Mouse (Mus musculus): ENCODE measurements around the gene Arhgef10l. TPM values are rescaled to one million over a fixed set of nuclear protein-coding genes. Genes with fewer than 3 reads are reported as not detected.

The Arhgef10l gene
- polyA plus RNA-seq, 1 experiment from 2014 or later: 21.9 TPM

- WGBS: 57% methylated on average over 14 of the region's 14 CpGs
- Histone ChIP-seq H3K27me3 (ENCODE audit: control insufficient read depth, insufficient read depth, low read length) (no peaks in the 10 kb centered on the region), H3K4me1 (replicated peaks; ENCODE audit: control insufficient read depth, insufficient read depth, low read length) (peaks cover 27% of the 10 kb centered on the region), H3K9ac (no peak overlapping the region), H3K9me3 (ENCODE audit: control insufficient read depth, low read length) (no peaks in the 10 kb centered on the region), H3K4me2 (replicated peaks) (no peak overlapping the region), H3K27ac (no peak overlapping the region), H3K36me3 (replicated peaks; ENCODE audit: control insufficient read depth, insufficient read depth) (no peaks in the 10 kb centered on the region), H3K4me3 (replicated peaks; ENCODE audit: low read length) (no peak overlapping the region)
- no peak for ATAC-seq (ENCODE audit: low FRiP score)
- DNase-seq (ENCODE audit: low spot score): no peak
These were observed 11.8 kb downstream of the Arhgef10l start for GRCm38 (mm10) chr4:140653835-140654583.

- DNase-seq (ENCODE audit: low spot score): no peak
- H3K9ac ChIP-seq: no peak overlapping the region
These were observed 16.1 kb downstream of the Arhgef10l start for GRCm38 (mm10) chr4:140649731-140650130.

GRCm38 (mm10) chr4:140649207-140649591 lies 16.6 kb downstream of the Arhgef10l start:
- peak overlapping the region; percentile 98 for H3K27ac ChIP-seq
- DNase-seq (ENCODE audit: low spot score) (no peak), ATAC-seq (ENCODE audit: low FRiP score) (peak; percentile 7; the same call in 1 of the 2 replicates)
- H3K9ac ChIP-seq: peak overlapping the region; percentile 94
- no peaks in the 10 kb centered on the region for H3K36me3 ChIP-seq (replicated peaks; ENCODE audit: control insufficient read depth, insufficient read depth)
- H3K4me1 ChIP-seq (replicated peaks; ENCODE audit: control insufficient read depth, insufficient read depth, low read length): peaks cover 41% of the 10 kb centered on the region
- H3K27me3 ChIP-seq (ENCODE audit: control insufficient read depth, insufficient read depth, low read length): no peaks in the 10 kb centered on the region
- peak overlapping the region; percentile 67 for H3K4me3 ChIP-seq (replicated peaks; ENCODE audit: low read length)
- H3K4me2 ChIP-seq (replicated peaks): peak overlapping the region; percentile 68
- WGBS: 21% methylated on average over 9 of the region's 9 CpGs
- no peaks in the 10 kb centered on the region for H3K9me3 ChIP-seq (ENCODE audit: control insufficient read depth, low read length)

More at GRCm38 (mm10) chr4:140649731-140650130, 16.1 kb downstream of the Arhgef10l start:
- 50% methylated on average over 1 of the region's 1 CpGs for WGBS
- Histone ChIP-seq H3K9me3 (ENCODE audit: control insufficient read depth, low read length) (no peaks in the 10 kb centered on the region), H3K4me1 (replicated peaks; ENCODE audit: control insufficient read depth, insufficient read depth, low read length) (peaks cover 38% of the 10 kb centered on the region), H3K27ac (peak overlapping the region; percentile 98; the same call in 1 of the 2 replicates), H3K36me3 (replicated peaks; ENCODE audit: control insufficient read depth, insufficient read depth) (no peaks in the 10 kb centered on the region), H3K4me3 (replicated peaks; ENCODE audit: low read length) (no peak overlapping the region), H3K27me3 (ENCODE audit: control insufficient read depth, insufficient read depth, low read length) (no peaks in the 10 kb centered on the region), H3K4me2 (replicated peaks) (0 out of 2 replicates have a peak overlapping the region, but pooled peaks have one; percentile 68)
- ATAC-seq (ENCODE audit: low FRiP score): no peak

GRCm38 (mm10) chr4:140648443-140649206 lies 17.2 kb downstream of the Arhgef10l start:
- peak; percentile 51 for DNase-seq (ENCODE audit: low spot score)
- peak overlapping the region; percentile 67 for H3K4me3 ChIP-seq (replicated peaks; ENCODE audit: low read length)
- peak; percentile 73 for ATAC-seq (ENCODE audit: low FRiP score)
- H3K27me3 ChIP-seq (ENCODE audit: control insufficient read depth, insufficient read depth, low read length): no peaks in the 10 kb centered on the region
- peaks cover 44% of the 10 kb centered on the region for H3K4me1 ChIP-seq (replicated peaks; ENCODE audit: control insufficient read depth, insufficient read depth, low read length)
- H3K27ac ChIP-seq: peak overlapping the region; percentile 98
- under 1% methylated on average over 35 of the region's 50 CpGs for WGBS
- H3K36me3 ChIP-seq (replicated peaks; ENCODE audit: control insufficient read depth, insufficient read depth): no peaks in the 10 kb centered on the region
- H3K9me3 ChIP-seq (ENCODE audit: control insufficient read depth, low read length): no peaks in the 10 kb centered on the region
- peak overlapping the region; percentile 68 for H3K4me2 ChIP-seq (replicated peaks)
- H3K9ac ChIP-seq: peak overlapping the region; percentile 94

- H3K27me3 ChIP-seq (ENCODE audit: control insufficient read depth, insufficient read depth, low read length): no peaks in the 10 kb centered on the region
- 2% methylated on average over 12 of the region's 12 CpGs for WGBS
- peak overlapping the region; percentile 67 for H3K4me3 ChIP-seq (replicated peaks; ENCODE audit: low read length)
- H3K27ac ChIP-seq: peak overlapping the region; percentile 98
- H3K4me1 ChIP-seq (replicated peaks; ENCODE audit: control insufficient read depth, insufficient read depth, low read length): peaks cover 44% of the 10 kb centered on the region
- H3K36me3 ChIP-seq (replicated peaks; ENCODE audit: control insufficient read depth, insufficient read depth): no peaks in the 10 kb centered on the region
- H3K9ac ChIP-seq: peak overlapping the region; percentile 94
- no peaks in the 10 kb centered on the region for H3K9me3 ChIP-seq (ENCODE audit: control insufficient read depth, low read length)
- DNase-seq (ENCODE audit: low spot score) (peak; percentile 48), ATAC-seq (ENCODE audit: low FRiP score) (peak; percentile 69)
- peak overlapping the region; percentile 68 for H3K4me2 ChIP-seq (replicated peaks)
These were observed 17.9 kb downstream of the Arhgef10l start for GRCm38 (mm10) chr4:140647711-140648421.

GRCm38 (mm10) chr4:140645638-140646037 lies 20.2 kb downstream of the Arhgef10l start:
- no peak overlapping the region for H3K27ac ChIP-seq
- no peak for DNase-seq (ENCODE audit: low spot score)
- H3K4me2 ChIP-seq (replicated peaks): no peak overlapping the region
- H3K4me1 ChIP-seq (replicated peaks; ENCODE audit: control insufficient read depth, insufficient read depth, low read length): peaks cover 44% of the 10 kb centered on the region
- H3K36me3 ChIP-seq (replicated peaks; ENCODE audit: control insufficient read depth, insufficient read depth): no peaks in the 10 kb centered on the region
- H3K9ac ChIP-seq: no peak overlapping the region
- 81% methylated on average over 3 of the region's 3 CpGs for WGBS
- H3K4me3 ChIP-seq (replicated peaks; ENCODE audit: low read length): no peak overlapping the region
- H3K27me3 ChIP-seq (ENCODE audit: control insufficient read depth, insufficient read depth, low read length): no peaks in the 10 kb centered on the region
- no peaks in the 10 kb centered on the region for H3K9me3 ChIP-seq (ENCODE audit: control insufficient read depth, low read length)
- ATAC-seq (ENCODE audit: low FRiP score): no peak

- no peak for DNase-seq (ENCODE audit: low spot score)
- no peaks in the 10 kb centered on the region for H3K9me3 ChIP-seq (ENCODE audit: control insufficient read depth, low read length)
- ATAC-seq (ENCODE audit: low FRiP score): no peak
- 5% methylated on average over 3 of the region's 3 CpGs for WGBS
- peaks cover 44% of the 10 kb centered on the region for H3K4me1 ChIP-seq (replicated peaks; ENCODE audit: control insufficient read depth, insufficient read depth, low read length)
- H3K27me3 ChIP-seq (ENCODE audit: control insufficient read depth, insufficient read depth, low read length): no peaks in the 10 kb centered on the region
- no peak overlapping the region for H3K4me2 ChIP-seq (replicated peaks)
- no peaks in the 10 kb centered on the region for H3K36me3 ChIP-seq (replicated peaks; ENCODE audit: control insufficient read depth, insufficient read depth)
- H3K4me3 ChIP-seq (replicated peaks; ENCODE audit: low read length): no peak overlapping the region
- no peak overlapping the region for H3K27ac ChIP-seq
- no peak overlapping the region for H3K9ac ChIP-seq
These were observed 21.1 kb downstream of the Arhgef10l start for GRCm38 (mm10) chr4:140644701-140645100.

- Histone ChIP-seq H3K36me3 (replicated peaks; ENCODE audit: control insufficient read depth, insufficient read depth) (no peaks in the 10 kb centered on the region), H3K4me2 (replicated peaks) (no peak overlapping the region), H3K4me1 (replicated peaks; ENCODE audit: control insufficient read depth, insufficient read depth, low read length) (peaks cover 41% of the 10 kb centered on the region), H3K9me3 (ENCODE audit: control insufficient read depth, low read length) (no peaks in the 10 kb centered on the region), H3K4me3 (replicated peaks; ENCODE audit: low read length) (no peak overlapping the region), H3K27me3 (ENCODE audit: control insufficient read depth, insufficient read depth, low read length) (no peaks in the 10 kb centered on the region), H3K27ac (no peak overlapping the region), H3K9ac (no peak overlapping the region)
- 44% methylated on average over 6 of the region's 6 CpGs for WGBS
- no peak for ATAC-seq (ENCODE audit: low FRiP score)
- no peak for DNase-seq (ENCODE audit: low spot score)
These were observed 21.5 kb downstream of the Arhgef10l start for GRCm38 (mm10) chr4:140644276-140644675.

- WGBS: 91% methylated on average over 4 of the region's 4 CpGs
- Histone ChIP-seq H3K4me3 (replicated peaks; ENCODE audit: low read length) (no peak overlapping the region), H3K27me3 (ENCODE audit: control insufficient read depth, insufficient read depth, low read length) (no peaks in the 10 kb centered on the region), H3K4me1 (replicated peaks; ENCODE audit: control insufficient read depth, insufficient read depth, low read length) (peaks cover 32% of the 10 kb centered on the region), H3K9me3 (ENCODE audit: control insufficient read depth, low read length) (no peaks in the 10 kb centered on the region), H3K9ac (no peak overlapping the region), H3K4me2 (replicated peaks) (no peak overlapping the region), H3K27ac (0 out of 2 replicates have a peak overlapping the region, but pooled peaks have one; percentile 43), H3K36me3 (replicated peaks; ENCODE audit: control insufficient read depth, insufficient read depth) (no peaks in the 10 kb centered on the region)
- DNase-seq (ENCODE audit: low spot score) (no peak), ATAC-seq (ENCODE audit: low FRiP score) (no peak)
These were observed 23.4 kb downstream of the Arhgef10l start for GRCm38 (mm10) chr4:140642378-140642777.

Data from hindbrain, embryonic 14.5 days (tissue).